Mouse (Mus musculus) liver, embryonic 11.5 days (tissue): ENCODE results near the gene Serpina6. TPM values are rescaled to one million over a fixed set of nuclear protein-coding genes. Genes with fewer than 3 reads are reported as not detected.
"Not testable (repeated sequence)": the region's sequence is repeated elsewhere in the genome, so short reads cannot be mapped to it uniquely, and the experiment has no call there.

ENCODE experiments used
- ATAC-seq: fragments of 200-750 bp; cut with Nextera tagmentation; replicated peaks from 2 replicates; pipeline ENCODE4 v1.8.0; 2017; ENCODE audit warnings: moderate number of reproducible peaks, mild to moderate bottlenecking, moderate TSS enrichment, moderate library complexity; ENCODE audit not compliant: low FRiP score
- DNase-seq: peaks from one replicate; pipeline ENCODE4 v3.0.0-alpha.2; 2017; ENCODE audit warnings: low spot score
- H3K27ac ChIP-seq: fragments of 300-500 bp; sonication (generic); 2 replicates; pipeline ENCODE4 v1.5.1; 2014; ENCODE audit warnings: mild to moderate bottlenecking, low read depth, low read length, control low read depth
- H3K27me3 ChIP-seq: fragments of 300-500 bp; sonication (generic); replicated peaks from 2 replicates; pipeline ENCODE4 v1.6.1; 2014; ENCODE audit warnings: low read length, mixed read lengths; ENCODE audit not compliant: control insufficient read depth, insufficient read depth
- H3K36me3 ChIP-seq: fragments of 300-500 bp; sonication (generic); 2 replicates; pipeline ENCODE4 v1.6.1; 2014; ENCODE audit warnings: mild to moderate bottlenecking, low read length, moderate library complexity, mixed read lengths; ENCODE audit not compliant: control insufficient read depth, insufficient read depth
- H3K4me1 ChIP-seq: fragments of 300-500 bp; sonication (generic); replicated peaks from 2 replicates; pipeline ENCODE4 v1.6.1; 2014; ENCODE audit warnings: low read length, mixed read lengths; ENCODE audit not compliant: control insufficient read depth, insufficient read depth
- H3K4me2 ChIP-seq: fragments of 300-500 bp; sonication (generic); 2 replicates; pipeline ENCODE4 v1.6.1; 2014; ENCODE audit warnings: mild to moderate bottlenecking, control low read depth, moderate library complexity
- H3K4me3 ChIP-seq: fragments of 300-500 bp; sonication (generic); 2 replicates; pipeline ENCODE4 v1.5.1; 2014; ENCODE audit warnings: low read depth, low read length, control low read depth
- H3K9ac ChIP-seq: fragments of 300-500 bp; sonication (generic); 2 replicates; pipeline ENCODE4 v1.6.1; 2014; ENCODE audit warnings: low read depth, low read length, control low read depth
- H3K9me3 ChIP-seq: fragments of 300-500 bp; sonication (generic); 2 replicates; pipeline ENCODE4 v1.6.1; 2016; ENCODE audit warnings: low read length, inconsistent platforms, mixed read lengths; ENCODE audit not compliant: control insufficient read depth
- WGBS: fragments of 180-500 bp; shearing (Covaris S2); extraction: QIAGEN DNeasy Blood & Tissue Kit; methylation state at CpG from one replicate; pipeline ENCODE4 v1.1.7; 2014; 5-methylcytosine and 5-hydroxymethylcytosine counted together
- polyA plus RNA-seq: library from polyadenylated mRNA; unstranded; fragments of >200 nt; fragmentation: Nextera tagmentation; extraction: Ambion mirVana; gene quantifications from 2 replicates; pipeline ENCODE4 v1.2.1, GENCODE M21; 2014

Serpina6 gene
- polyA plus RNA-seq, 1 experiment from 2014 or later: 847 TPM

- Histone ChIP-seq H3K27me3 (no peaks in the 10 kb centered on the region), H3K4me2 (no peak overlapping the region), H3K27ac (no peak overlapping the region), H3K9ac (no peak overlapping the region), H3K4me1 (no peaks in the 10 kb centered on the region), H3K4me3 (no peak overlapping the region), H3K36me3 (no peaks in the 10 kb centered on the region), H3K9me3 (no peaks in the 10 kb centered on the region)
- WGBS: 73% methylated on average over 5 of the region's 5 CpGs
- ATAC-seq: no peak
- no peak for DNase-seq
These were observed 13.3 kb upstream of the Serpina6 start for GRCm38 (mm10) chr12:103670344-103670743.

GRCm38 (mm10) chr12:103665286-103665685 lies 8.3 kb upstream of the Serpina6 start:
- no peak overlapping the region for H3K4me3 ChIP-seq
- H3K27me3 ChIP-seq: no peaks in the 10 kb centered on the region
- no peak for DNase-seq
- ATAC-seq: no peak
- no peak overlapping the region for H3K4me2 ChIP-seq
- 85% methylated on average over 3 of the region's 3 CpGs for WGBS
- no peaks in the 10 kb centered on the region for H3K4me1 ChIP-seq
- no peak overlapping the region for H3K9ac ChIP-seq
- no peak overlapping the region for H3K27ac ChIP-seq
- no peaks in the 10 kb centered on the region for H3K9me3 ChIP-seq
- no peaks in the 10 kb centered on the region for H3K36me3 ChIP-seq

- H3K9ac ChIP-seq, H3K27me3 ChIP-seq, H3K4me3 ChIP-seq, H3K9me3 ChIP-seq, H3K36me3 ChIP-seq, H3K27ac ChIP-seq, DNase-seq, H3K4me2 ChIP-seq, H3K4me1 ChIP-seq: not testable (repeated sequence)
- 0 out of 2 replicates have a peak, but pooled peaks have one; percentile 26 for ATAC-seq
These were observed 5.0 kb upstream of the Serpina6 start for GRCm38 (mm10) chr12:103662053-103662452.

- 77% methylated on average over 5 of the region's 5 CpGs for WGBS
- Histone ChIP-seq H3K27me3 (no peaks in the 10 kb centered on the region), H3K4me2 (no peak overlapping the region), H3K9ac (no peak overlapping the region), H3K4me3 (no peak overlapping the region), H3K36me3 (no peaks in the 10 kb centered on the region), H3K27ac (no peak overlapping the region), H3K4me1 (no peaks in the 10 kb centered on the region), H3K9me3 (no peaks in the 10 kb centered on the region)
- ATAC-seq (no peak), DNase-seq (no peak)
These were observed 3.1 kb upstream of the Serpina6 start for GRCm38 (mm10) chr12:103660076-103660475.

DNA sequence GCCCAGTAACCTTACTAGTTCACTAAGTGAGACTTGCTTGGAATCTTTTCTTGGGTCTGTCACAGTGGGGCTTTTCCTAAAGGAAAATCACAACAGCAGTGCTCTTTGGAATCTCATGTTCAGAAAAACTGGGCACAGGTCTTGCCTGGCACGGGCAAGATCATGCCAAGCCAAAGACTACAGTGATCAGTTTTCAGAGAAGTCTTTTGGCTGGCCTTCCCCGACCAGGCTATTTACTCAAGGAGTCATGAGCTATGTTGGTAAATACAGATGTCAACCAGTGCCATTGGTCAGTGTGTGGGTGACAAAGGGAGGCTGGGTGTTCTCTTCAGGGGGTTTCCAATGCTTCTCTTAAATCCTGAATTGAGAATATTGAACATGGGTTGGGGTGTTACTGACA lies 2.2 kb upstream of the Serpina6 start:
- H3K4me1 ChIP-seq: no peaks in the 10 kb centered on the region
- no peaks in the 10 kb centered on the region for H3K27me3 ChIP-seq
- no peak overlapping the region for H3K4me2 ChIP-seq
- H3K9ac ChIP-seq: no peak overlapping the region
- no peaks in the 10 kb centered on the region for H3K9me3 ChIP-seq
- no peak overlapping the region for H3K27ac ChIP-seq
- H3K4me3 ChIP-seq: no peak overlapping the region
- DNase-seq: no peak
- WGBS: 76% methylated on average over 2 of the region's 2 CpGs
- H3K36me3 ChIP-seq: no peaks in the 10 kb centered on the region
- no peak for ATAC-seq

DNA sequence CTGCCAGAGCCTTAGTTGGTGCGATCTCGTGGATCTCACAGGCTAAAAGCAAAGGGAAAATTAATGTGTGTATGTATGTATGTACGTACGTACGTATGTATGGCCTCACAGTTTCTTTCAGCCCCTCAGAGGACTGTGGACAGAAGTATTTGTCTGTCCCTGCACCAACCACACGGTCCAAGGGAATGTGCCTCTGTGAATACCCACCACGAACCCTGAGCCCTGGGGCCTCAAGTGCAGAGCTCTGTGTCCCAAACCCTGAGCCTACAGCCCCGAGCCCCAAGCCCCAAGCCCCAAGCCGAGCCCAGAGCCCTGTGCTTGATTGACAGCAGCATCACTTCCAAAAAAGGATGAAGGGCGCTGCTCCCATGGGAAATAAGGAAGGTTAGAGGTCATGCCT lies 979 bp upstream of the Serpina6 start:
- H3K36me3 ChIP-seq: no peaks in the 10 kb centered on the region
- WGBS: 76% methylated on average over 10 of the region's 10 CpGs
- ATAC-seq (no peak), DNase-seq (no peak)
- H3K9ac ChIP-seq: no peak overlapping the region
- no peak overlapping the region for H3K4me3 ChIP-seq
- H3K4me2 ChIP-seq: no peak overlapping the region
- peak overlapping the region; percentile 38; the same call in 1 of the 2 replicates for H3K27ac ChIP-seq
- no peaks in the 10 kb centered on the region for H3K27me3 ChIP-seq
- H3K4me1 ChIP-seq: no peaks in the 10 kb centered on the region
- no peaks in the 10 kb centered on the region for H3K9me3 ChIP-seq

GRCm38 (mm10) chr12:103655123-103656044 lies 1.6 kb downstream of the Serpina6 start:
- Histone ChIP-seq H3K27me3 (no peaks in the 10 kb centered on the region), H3K4me1 (no peaks in the 10 kb centered on the region), H3K27ac (peak overlapping the region; percentile 60; the same call in 1 of the 2 replicates), H3K4me2 (peak overlapping the region; percentile 57), H3K36me3 (no peaks in the 10 kb centered on the region), H3K4me3 (peak overlapping the region; percentile 40), H3K9me3 (no peaks in the 10 kb centered on the region), H3K9ac (no peak overlapping the region)
- ATAC-seq: peak; percentile 47; the same call in 1 of the 2 replicates
- DNase-seq: no peak
- WGBS: 73% methylated on average over 7 of the region's 7 CpGs

DNA sequence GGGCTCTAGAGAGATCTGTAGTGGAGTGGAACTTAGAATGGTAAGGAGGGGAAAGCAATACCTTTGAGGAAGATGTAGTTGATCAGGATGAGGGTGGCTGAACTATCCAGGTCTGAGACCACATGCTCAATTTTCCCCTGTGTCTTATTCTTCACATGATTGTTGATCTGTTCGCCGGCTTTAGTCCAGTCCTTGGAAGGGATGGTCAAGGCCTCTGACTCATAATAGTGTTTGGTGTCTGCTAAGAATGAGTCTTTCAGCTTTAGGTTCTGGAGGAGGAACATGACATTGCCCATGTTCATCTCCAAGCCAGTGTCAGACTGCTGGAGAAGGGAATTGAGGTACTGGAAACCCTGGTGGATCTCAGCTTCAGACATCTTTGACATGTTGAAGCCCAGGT lies 3.2 kb downstream of the Serpina6 start:
- Histone ChIP-seq H3K27me3 (no peaks in the 10 kb centered on the region), H3K9ac (no peak overlapping the region), H3K9me3 (no peaks in the 10 kb centered on the region), H3K27ac (no peak overlapping the region; the same call in 1 of the 2 replicates), H3K4me2 (peak overlapping the region; percentile 57), H3K4me3 (no peak overlapping the region), H3K4me1 (no peaks in the 10 kb centered on the region), H3K36me3 (no peaks in the 10 kb centered on the region)
- DNase-seq (no peak), ATAC-seq (no peak)
- 90% methylated on average over 2 of the region's 2 CpGs for WGBS

GRCm38 (mm10) chr12:103646314-103646713 lies 10.7 kb downstream of the Serpina6 start:
- H3K4me2 ChIP-seq: no peak overlapping the region
- no peaks in the 10 kb centered on the region for H3K4me1 ChIP-seq
- H3K36me3 ChIP-seq: no peaks in the 10 kb centered on the region
- no peaks in the 10 kb centered on the region for H3K27me3 ChIP-seq
- no peak overlapping the region for H3K27ac ChIP-seq
- H3K9me3 ChIP-seq: no peaks in the 10 kb centered on the region
- 64% methylated on average over 2 of the region's 2 CpGs for WGBS
- ATAC-seq (no peak), DNase-seq (peak; percentile 17)
- no peak overlapping the region for H3K4me3 ChIP-seq
- H3K9ac ChIP-seq: no peak overlapping the region
